Comparison of ENCODE assay signal across 26 mouse cellular contexts in genomic region chr4:115863352-115863751, GRCm38 (mm10). TPM values are rescaled to one million over a fixed set of nuclear protein-coding genes. Genes with fewer than 3 reads are reported as not detected.
"Had no signal": no experiment of that assay in that cellular context is flagged by ENCODE, and none has a peak within 500 bp of the region (broad histone marks: within the 10 kb centered on the region; RNA-seq: fewer than 3 reads in every experiment).

No protein-coding gene starts in this region.

- ATAC-seq: intestine, postnatal 0 days; lung, postnatal 0 days; midbrain, embryonic 13.5 days had no signal

- H3K4me3 ChIP-seq: layer of hippocampus, adult 2 months; liver, embryonic 13.5 days; midbrain, embryonic 13.5 days; neural tube, embryonic 12.5 days had no signal

- H3K9me3 ChIP-seq: liver, embryonic 13.5 days; midbrain, embryonic 13.5 days; neural tube, embryonic 12.5 days had no signal

- H3K9ac ChIP-seq: liver, embryonic 13.5 days; lung, embryonic 14.5 days; midbrain, embryonic 13.5 days; neural tube, embryonic 12.5 days had no signal

- DNase-seq: kidney, adult 2 months; kidney, postnatal 25 days; layer of hippocampus, adult 9-11 months; liver, embryonic 13.5 days; lung, embryonic 14.5 days; right cerebral cortex, adult 18-20 months; right cerebral cortex, postnatal 14 days; right cerebral cortex, postnatal 4 days; thymus, adult 2 months; thymus, postnatal 14 days; thymus, postnatal 4 days had no signal

- H3K27ac ChIP-seq: kidney, postnatal 0 days; layer of hippocampus, adult 2 months; liver, embryonic 13.5 days; macrophage; midbrain, embryonic 13.5 days; neural tube, embryonic 12.5 days; stomach, postnatal 0 days had no signal

- H3K4me2 ChIP-seq: liver, embryonic 13.5 days; lung, embryonic 14.5 days; midbrain, embryonic 13.5 days; neural tube, embryonic 12.5 days had no signal

- H3K27me3 ChIP-seq: liver, embryonic 13.5 days; midbrain, embryonic 13.5 days; neural tube, embryonic 12.5 days had no signal

RNA-seq across cellular contexts. Expression of gene Kncn, which starts 20.8 kb away (rescaled TPM):
- total RNA-seq: liver, adult 2 months; megakaryocyte, adult 5-6 weeks had no signal
- polyA plus RNA-seq: intestine, postnatal 0 days; kidney, adult 2 months; kidney, embryonic 14.5 days; large intestine, adult 2 months; limb, embryonic 14.5 days; liver, adult 2 months; liver, embryonic 13.5 days; liver, embryonic 16.5 days; lung, embryonic 14.5 days; lung, postnatal 0 days; macrophage; neural tube, embryonic 12.5 days; stomach, embryonic 14.5 days; stomach, postnatal 0 days had no signal

RNA-seq across cellular contexts. Expression of gene 6430628N08Rik, which starts 27.1 kb away (rescaled TPM):
- total RNA-seq: layer of hippocampus, adult 2 months; liver, adult 2 months; megakaryocyte, adult 5-6 weeks had no signal
- polyA plus RNA-seq: intestine, postnatal 0 days; kidney, adult 2 months; kidney, embryonic 14.5 days; kidney, postnatal 0 days; large intestine, adult 2 months; limb, embryonic 14.5 days; liver, adult 2 months; liver, embryonic 13.5 days; liver, embryonic 16.5 days; lung, embryonic 14.5 days; lung, postnatal 0 days; macrophage; neural tube, embryonic 12.5 days; stomach, embryonic 14.5 days; stomach, postnatal 0 days; thymus, adult 2 months had no signal
